Mouse (Mus musculus): ENCODE measurements at regions not wholly inside any gene's neighbourhood (a gene's known extent, or its start where the extent isn't known, plus 50 kb on each side); places are given as distances from the start of the nearest gene placed in this dataset.

- DNase-seq (ENCODE audit: low spot score) = no peak
- 92% methylated on average over 1 of the region's 1 CpGs for WGBS
- Histone ChIP-seq H3K4me3 (replicated peaks; ENCODE audit: low read depth, low read length) (no peak overlapping the region), H3K9ac (ENCODE audit: low read depth, low read length) (no peak overlapping the region), H3K27me3 (ENCODE audit: insufficient read depth, low read length) (no peaks in the 10 kb centered on the region), H3K4me1 (replicated peaks; ENCODE audit: insufficient read depth, low read length) (no peaks in the 10 kb centered on the region), H3K36me3 (ENCODE audit: insufficient read depth, low read length) (no peaks in the 10 kb centered on the region), H3K4me2 (ENCODE audit: low read length) (no peak overlapping the region), H3K9me3 (replicated peaks; ENCODE audit: low read length) (no peaks in the 10 kb centered on the region), H3K27ac (no peak overlapping the region)
- TF ChIP-seq CTCF (IDR thresholded peaks at IDR 0.05; ENCODE audit: low read depth) = no peak
- no peak for ATAC-seq (replicated peaks; ENCODE audit: low FRiP score, low read depth)
These were observed 52.0 kb downstream of the Gm11983 start for GRCm38 (mm10) chr11:6785471-6785870.

- DNase-seq (ENCODE audit: low spot score) (no peak), ATAC-seq (replicated peaks; ENCODE audit: low FRiP score, low read depth) (no peak)
- TF ChIP-seq CTCF (IDR thresholded peaks at IDR 0.05; ENCODE audit: low read depth) = no peak
- Histone ChIP-seq H3K27me3 (ENCODE audit: insufficient read depth, low read length) (no peaks in the 10 kb centered on the region), H3K27ac (no peak overlapping the region), H3K4me3 (replicated peaks; ENCODE audit: low read depth, low read length) (no peak overlapping the region), H3K4me1 (replicated peaks; ENCODE audit: insufficient read depth, low read length) (no peaks in the 10 kb centered on the region), H3K9me3 (replicated peaks; ENCODE audit: low read length) (no peaks in the 10 kb centered on the region), H3K4me2 (ENCODE audit: low read length) (no peak overlapping the region), H3K9ac (ENCODE audit: low read depth, low read length) (no peak overlapping the region), H3K36me3 (ENCODE audit: insufficient read depth, low read length) (no peaks in the 10 kb centered on the region)
- WGBS = 91% methylated on average over 14 of the region's 14 CpGs
These were observed 54.6 kb downstream of the Gm11983 start for GRCm38 (mm10) chr11:6782826-6783225.

GRCm38 (mm10) chr11:6779752-6780151 lies 57.7 kb downstream of the Gm11983 start:
- no peak overlapping the region for H3K4me3 ChIP-seq (replicated peaks; ENCODE audit: low read depth, low read length)
- no peaks in the 10 kb centered on the region for H3K36me3 ChIP-seq (ENCODE audit: insufficient read depth, low read length)
- H3K27ac ChIP-seq = no peak overlapping the region
- H3K4me2 ChIP-seq (ENCODE audit: low read length) = no peak overlapping the region
- H3K4me1 ChIP-seq (replicated peaks; ENCODE audit: insufficient read depth, low read length) = no peaks in the 10 kb centered on the region
- no peak for TF ChIP-seq CTCF (IDR thresholded peaks at IDR 0.05; ENCODE audit: low read depth)
- WGBS = 46% methylated on average over 5 of the region's 5 CpGs
- ATAC-seq (replicated peaks; ENCODE audit: low FRiP score, low read depth) = no peak
- no peak overlapping the region for H3K9ac ChIP-seq (ENCODE audit: low read depth, low read length)
- H3K27me3 ChIP-seq (ENCODE audit: insufficient read depth, low read length) = no peaks in the 10 kb centered on the region
- no peak for DNase-seq (ENCODE audit: low spot score)
- H3K9me3 ChIP-seq (replicated peaks; ENCODE audit: low read length) = no peaks in the 10 kb centered on the region

GRCm38 (mm10) chr11:6778596-6779360 lies 58.7 kb downstream of the Gm11983 start:
- ATAC-seq (replicated peaks; ENCODE audit: low FRiP score, low read depth) = no peak
- H3K4me3 ChIP-seq (replicated peaks; ENCODE audit: low read depth, low read length) = no peak overlapping the region
- no peak overlapping the region for H3K9ac ChIP-seq (ENCODE audit: low read depth, low read length)
- H3K4me2 ChIP-seq (ENCODE audit: low read length) = no peak overlapping the region
- no peaks in the 10 kb centered on the region for H3K4me1 ChIP-seq (replicated peaks; ENCODE audit: insufficient read depth, low read length)
- DNase-seq (ENCODE audit: low spot score) = peak; percentile 85
- WGBS = 39% methylated on average over 10 of the region's 10 CpGs
- no peaks in the 10 kb centered on the region for H3K9me3 ChIP-seq (replicated peaks; ENCODE audit: low read length)
- no peak for TF ChIP-seq CTCF (IDR thresholded peaks at IDR 0.05; ENCODE audit: low read depth)
- H3K36me3 ChIP-seq (ENCODE audit: insufficient read depth, low read length) = no peaks in the 10 kb centered on the region
- no peaks in the 10 kb centered on the region for H3K27me3 ChIP-seq (ENCODE audit: insufficient read depth, low read length)
- H3K27ac ChIP-seq = peak overlapping the region; percentile 63; the same call in 1 of the 2 replicates

- DNase-seq (ENCODE audit: low spot score) = no peak
- WGBS = 100% methylated on average over 1 of the region's 1 CpGs
- Histone ChIP-seq H3K4me2 (ENCODE audit: low read length) (no peak overlapping the region), H3K4me3 (replicated peaks; ENCODE audit: low read depth, low read length) (no peak overlapping the region), H3K27me3 (ENCODE audit: insufficient read depth, low read length) (no peaks in the 10 kb centered on the region), H3K4me1 (replicated peaks; ENCODE audit: insufficient read depth, low read length) (no peaks in the 10 kb centered on the region), H3K27ac (no peak overlapping the region), H3K9me3 (replicated peaks; ENCODE audit: low read length) (no peaks in the 10 kb centered on the region), H3K9ac (ENCODE audit: low read depth, low read length) (no peak overlapping the region), H3K36me3 (ENCODE audit: insufficient read depth, low read length) (no peaks in the 10 kb centered on the region)
- no peak for TF ChIP-seq CTCF (IDR thresholded peaks at IDR 0.05; ENCODE audit: low read depth)
- no peak for ATAC-seq (replicated peaks; ENCODE audit: low FRiP score, low read depth)
These were observed 59.9 kb downstream of the Gm11983 start for GRCm38 (mm10) chr11:6777566-6777965.

- peak overlapping the region; percentile 50; the same call in 1 of the 2 replicates for H3K27ac ChIP-seq
These were observed 62.8 kb downstream of the Gm11983 start for GRCm38 (mm10) chr11:6774656-6775055.

More at GRCm38 (mm10) chr11:6774656-6775055, 62.8 kb downstream of the Gm11983 start:
- peak; percentile 80 for DNase-seq (ENCODE audit: low spot score)
- Histone ChIP-seq H3K9me3 (replicated peaks; ENCODE audit: low read length) (no peaks in the 10 kb centered on the region), H3K36me3 (ENCODE audit: insufficient read depth, low read length) (no peaks in the 10 kb centered on the region), H3K9ac (ENCODE audit: low read depth, low read length) (no peak overlapping the region), H3K27me3 (ENCODE audit: insufficient read depth, low read length) (no peaks in the 10 kb centered on the region), H3K4me3 (replicated peaks; ENCODE audit: low read depth, low read length) (no peak overlapping the region), H3K4me1 (replicated peaks; ENCODE audit: insufficient read depth, low read length) (no peaks in the 10 kb centered on the region), H3K4me2 (ENCODE audit: low read length) (no peak overlapping the region)
- peak; percentile 25; the same call in 1 of the 2 replicates for ATAC-seq (replicated peaks; ENCODE audit: low FRiP score, low read depth)
- WGBS = 19% methylated on average over 4 of the region's 4 CpGs
- no peak for TF ChIP-seq CTCF (IDR thresholded peaks at IDR 0.05; ENCODE audit: low read depth)
